Mouse (Mus musculus) stomach, postnatal 0 days (tissue): Measurements from ENCODE around the gene Rab4b.

Experiments used
- CTCF ChIP-seq: IDR thresholded peaks from 2 replicates; pipeline ENCODE4 v1.5.1; 2016; ENCODE audit warnings: antibody characterized with exemption, low read depth, mild to moderate bottlenecking, moderate library complexity
- EP300 ChIP-seq: optimal IDR thresholded peaks from 2 replicates; pipeline ENCODE3; 2016; ENCODE audit warnings: antibody characterized with exemption

DNA sequence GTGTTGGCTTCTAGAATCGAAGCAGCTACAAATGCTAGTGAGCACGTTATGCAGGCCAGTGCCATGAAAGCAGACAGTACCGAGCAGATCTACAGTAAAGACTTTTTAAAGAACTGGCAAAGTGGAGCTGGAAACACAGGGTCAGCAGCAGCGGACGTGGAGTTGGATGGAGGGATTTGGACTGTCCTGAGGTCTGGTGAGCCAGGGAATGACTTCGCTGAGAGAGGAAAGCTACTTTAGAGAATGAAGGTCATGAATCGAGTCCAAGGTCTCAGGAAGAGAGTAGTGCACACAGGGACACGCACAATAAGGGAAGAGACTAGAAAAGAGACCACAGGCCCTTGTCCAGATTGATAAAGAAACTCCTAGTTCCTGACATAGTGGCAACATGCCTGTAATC lies 18.9 kb upstream of the Rab4b start:
- TF ChIP-seq CTCF (no peak), EP300 (no peak)
